Mouse (Mus musculus): ENCODE measurements around the gene Tenm2. TPM values are rescaled to one million over a fixed set of nuclear protein-coding genes. Genes with fewer than 3 reads are reported as not detected.

Tenm2 gene
- polyA plus RNA-seq, 1 experiment from 2014 or later = 47.3 TPM

GRCm38 (mm10) chr11:36161765-36162321 lies 1073.9 kb downstream of the Tenm2 start:
- no peaks in the 10 kb centered on the region for H3K9me3 ChIP-seq
- 43% methylated on average over 10 of the region's 10 CpGs for WGBS
- no peak overlapping the region for H3K4me3 ChIP-seq (replicated peaks)
- H3K27ac ChIP-seq = 0 out of 2 replicates have a peak overlapping the region, but pooled peaks have one; percentile 21
- H3K4me2 ChIP-seq (replicated peaks) = no peak overlapping the region
- H3K9ac ChIP-seq (replicated peaks) = no peak overlapping the region
- H3K27me3 ChIP-seq = no peaks in the 10 kb centered on the region
- peaks cover 5% of the 10 kb centered on the region; the same call in 1 of the 2 replicates for H3K36me3 ChIP-seq
- ATAC-seq = peak; percentile 73
- H3K4me1 ChIP-seq (replicated peaks) = peaks cover 6% of the 10 kb centered on the region; the same call in 1 of the 2 replicates

DNA sequence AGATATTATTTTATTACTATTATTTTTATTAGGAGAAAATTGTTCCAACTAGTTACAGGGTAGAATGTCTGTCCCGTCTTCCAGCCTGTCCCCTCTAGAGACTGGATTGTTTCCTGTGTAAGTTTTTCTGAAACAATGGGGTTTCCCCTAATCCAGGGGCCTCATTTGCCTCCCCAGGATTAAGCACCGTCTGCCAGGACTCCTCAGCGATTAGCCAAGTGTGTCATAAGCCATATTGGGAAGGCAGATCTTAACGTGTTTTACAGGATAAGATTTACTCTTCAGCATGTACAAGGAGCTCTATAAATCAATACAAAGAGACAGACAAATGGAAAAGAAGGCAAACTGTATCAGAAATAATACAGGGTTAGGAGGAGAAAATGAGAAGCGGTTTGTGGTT lies 1082.3 kb downstream of the Tenm2 start:
- Histone ChIP-seq H3K9ac (replicated peaks) (no peak overlapping the region), H3K4me2 (replicated peaks) (no peak overlapping the region), H3K4me1 (replicated peaks) (peaks cover 21% of the 10 kb centered on the region), H3K36me3 (no peaks in the 10 kb centered on the region), H3K9me3 (no peaks in the 10 kb centered on the region), H3K4me3 (replicated peaks) (no peak overlapping the region), H3K27me3 (0 out of 2 replicates have a peak, but pooled peaks cover 6% of the 10 kb centered on the region), H3K27ac (no peak overlapping the region)
- no peak for ATAC-seq
- WGBS = 31% methylated on average over 5 of the region's 5 CpGs

- no peak overlapping the region for H3K4me3 ChIP-seq (replicated peaks)
- H3K4me1 ChIP-seq (replicated peaks) = peaks cover 21% of the 10 kb centered on the region
- H3K9ac ChIP-seq (replicated peaks) = no peak overlapping the region
- H3K27me3 ChIP-seq = 0 out of 2 replicates have a peak, but pooled peaks cover 6% of the 10 kb centered on the region
- H3K27ac ChIP-seq = no peak overlapping the region
- ATAC-seq = peak; percentile 34; the same call in 1 of the 2 replicates
- H3K9me3 ChIP-seq = no peaks in the 10 kb centered on the region
- no peaks in the 10 kb centered on the region for H3K36me3 ChIP-seq
- 10% methylated on average over 9 of the region's 9 CpGs for WGBS
- 0 out of 2 replicates have a peak overlapping the region, but pooled peaks have one; percentile 4 for H3K4me2 ChIP-seq (replicated peaks)
Observed at GRCm38 (mm10) chr11:36153011-36153410, 1082.8 kb downstream of the Tenm2 start.

DNA sequence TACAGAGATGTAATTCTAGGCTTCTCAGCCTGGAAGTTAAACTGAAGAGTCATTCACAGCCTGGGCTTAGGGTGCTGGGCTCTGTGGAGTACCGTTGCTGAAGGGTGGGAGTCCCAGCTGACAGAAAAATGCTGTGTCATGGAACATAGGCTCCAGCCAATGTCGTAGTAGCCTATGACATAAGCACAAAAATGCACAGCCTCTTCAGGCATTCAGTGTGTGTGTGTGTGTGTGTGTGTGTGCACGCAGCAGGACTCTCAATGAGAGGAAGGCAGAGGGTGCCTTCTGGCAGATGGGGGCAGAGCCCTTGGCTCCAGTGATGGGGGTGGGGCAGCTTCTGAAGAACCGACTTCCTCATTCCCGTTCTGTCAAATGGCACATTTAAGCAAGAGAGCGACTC lies 1083.5 kb downstream of the Tenm2 start:
- Histone ChIP-seq H3K4me2 (replicated peaks) (0 out of 2 replicates have a peak overlapping the region, but pooled peaks have one; percentile 3), H3K9me3 (no peaks in the 10 kb centered on the region), H3K4me3 (replicated peaks) (no peak overlapping the region), H3K27me3 (0 out of 2 replicates have a peak, but pooled peaks cover 6% of the 10 kb centered on the region), H3K36me3 (no peaks in the 10 kb centered on the region), H3K4me1 (replicated peaks) (peaks cover 21% of the 10 kb centered on the region), H3K27ac (no peak overlapping the region), H3K9ac (replicated peaks) (no peak overlapping the region)
- 9% methylated on average over 6 of the region's 6 CpGs for WGBS
- peak; percentile 71 for ATAC-seq

- 78% methylated on average over 3 of the region's 3 CpGs for WGBS
- no peaks in the 10 kb centered on the region for H3K9me3 ChIP-seq
- peaks cover 21% of the 10 kb centered on the region for H3K4me1 ChIP-seq (replicated peaks)
- H3K4me3 ChIP-seq (replicated peaks) = no peak overlapping the region
- H3K9ac ChIP-seq (replicated peaks) = no peak overlapping the region
- no peak overlapping the region for H3K4me2 ChIP-seq (replicated peaks)
- no peak for ATAC-seq
- H3K27me3 ChIP-seq = no peaks in the 10 kb centered on the region
- no peaks in the 10 kb centered on the region for H3K36me3 ChIP-seq
- no peak overlapping the region for H3K27ac ChIP-seq
Observed at GRCm38 (mm10) chr11:36149092-36149491, 1086.7 kb downstream of the Tenm2 start.

DNA sequence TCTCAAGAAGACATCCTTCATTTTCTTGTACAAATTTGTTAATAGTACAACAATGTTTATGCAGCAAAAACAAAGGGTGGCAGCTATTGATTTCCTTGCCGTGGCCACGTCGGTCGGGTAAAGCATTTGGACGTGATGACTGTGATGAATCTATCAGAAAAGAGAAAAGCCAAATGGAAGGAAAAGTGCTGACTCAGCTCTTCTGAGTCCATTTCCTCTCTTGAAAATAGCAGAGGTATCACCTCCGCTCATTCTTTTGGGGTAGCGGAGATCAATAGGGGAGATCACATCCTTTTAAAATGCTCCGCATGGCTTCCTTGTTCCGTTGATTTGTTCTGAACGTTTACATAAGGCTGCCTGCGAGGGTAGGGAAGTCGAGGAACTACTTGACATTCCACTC lies 1090.7 kb downstream of the Tenm2 start:
- 69% methylated on average over 12 of the region's 12 CpGs for WGBS
- peaks cover 1% of the 10 kb centered on the region; the same call in 1 of the 2 replicates for H3K4me1 ChIP-seq (replicated peaks)
- no peaks in the 10 kb centered on the region for H3K9me3 ChIP-seq
- H3K36me3 ChIP-seq = no peaks in the 10 kb centered on the region
- ATAC-seq = no peak
- H3K9ac ChIP-seq (replicated peaks) = no peak overlapping the region
- H3K27ac ChIP-seq = no peak overlapping the region
- H3K4me2 ChIP-seq (replicated peaks) = no peak overlapping the region
- no peaks in the 10 kb centered on the region for H3K27me3 ChIP-seq
- H3K4me3 ChIP-seq (replicated peaks) = no peak overlapping the region

- H3K9me3 ChIP-seq = no peaks in the 10 kb centered on the region
- H3K27ac ChIP-seq = no peak overlapping the region
- no peak overlapping the region for H3K4me2 ChIP-seq (replicated peaks)
- H3K27me3 ChIP-seq = no peaks in the 10 kb centered on the region
- 78% methylated on average over 10 of the region's 10 CpGs for WGBS
- no peak overlapping the region for H3K4me3 ChIP-seq (replicated peaks)
- peaks cover 7% of the 10 kb centered on the region for H3K36me3 ChIP-seq
- ATAC-seq = no peak
- H3K4me1 ChIP-seq (replicated peaks) = peaks cover 35% of the 10 kb centered on the region
- H3K9ac ChIP-seq (replicated peaks) = no peak overlapping the region
Observed at GRCm38 (mm10) chr11:36140411-36140810, 1095.4 kb downstream of the Tenm2 start.

GRCm38 (mm10) chr11:36139521-36139920 lies 1096.2 kb downstream of the Tenm2 start:
- no peak overlapping the region for H3K27ac ChIP-seq
- no peak overlapping the region for H3K9ac ChIP-seq (replicated peaks)
- H3K4me2 ChIP-seq (replicated peaks) = no peak overlapping the region
- H3K4me3 ChIP-seq (replicated peaks) = no peak overlapping the region
- 51% methylated on average over 16 of the region's 16 CpGs for WGBS
- H3K9me3 ChIP-seq = no peaks in the 10 kb centered on the region
- H3K36me3 ChIP-seq = peaks cover 7% of the 10 kb centered on the region
- no peak for ATAC-seq
- peaks cover 44% of the 10 kb centered on the region for H3K4me1 ChIP-seq (replicated peaks)
- H3K27me3 ChIP-seq = no peaks in the 10 kb centered on the region

GRCm38 (mm10) chr11:36137840-36138239 lies 1097.9 kb downstream of the Tenm2 start:
- Histone ChIP-seq H3K36me3 (peaks cover 7% of the 10 kb centered on the region), H3K4me2 (replicated peaks) (no peak overlapping the region), H3K27me3 (no peaks in the 10 kb centered on the region), H3K9me3 (no peaks in the 10 kb centered on the region), H3K27ac (0 out of 2 replicates have a peak overlapping the region, but pooled peaks have one; percentile 16), H3K9ac (replicated peaks) (no peak overlapping the region), H3K4me1 (replicated peaks) (peaks cover 45% of the 10 kb centered on the region), H3K4me3 (replicated peaks) (no peak overlapping the region)
- WGBS = 44% methylated on average over 4 of the region's 4 CpGs
- peak; percentile 68; the same call in 1 of the 2 replicates for ATAC-seq

GRCm38 (mm10) chr11:36137276-36137675 lies 1098.5 kb downstream of the Tenm2 start:
- no peaks in the 10 kb centered on the region for H3K27me3 ChIP-seq
- H3K27ac ChIP-seq = no peak overlapping the region
- H3K4me2 ChIP-seq (replicated peaks) = no peak overlapping the region
- peaks cover 7% of the 10 kb centered on the region for H3K36me3 ChIP-seq
- peaks cover 45% of the 10 kb centered on the region for H3K4me1 ChIP-seq (replicated peaks)
- no peak overlapping the region for H3K4me3 ChIP-seq (replicated peaks)
- 79% methylated on average over 6 of the region's 6 CpGs for WGBS
- H3K9ac ChIP-seq (replicated peaks) = no peak overlapping the region
- no peak for ATAC-seq
- H3K9me3 ChIP-seq = no peaks in the 10 kb centered on the region

DNA sequence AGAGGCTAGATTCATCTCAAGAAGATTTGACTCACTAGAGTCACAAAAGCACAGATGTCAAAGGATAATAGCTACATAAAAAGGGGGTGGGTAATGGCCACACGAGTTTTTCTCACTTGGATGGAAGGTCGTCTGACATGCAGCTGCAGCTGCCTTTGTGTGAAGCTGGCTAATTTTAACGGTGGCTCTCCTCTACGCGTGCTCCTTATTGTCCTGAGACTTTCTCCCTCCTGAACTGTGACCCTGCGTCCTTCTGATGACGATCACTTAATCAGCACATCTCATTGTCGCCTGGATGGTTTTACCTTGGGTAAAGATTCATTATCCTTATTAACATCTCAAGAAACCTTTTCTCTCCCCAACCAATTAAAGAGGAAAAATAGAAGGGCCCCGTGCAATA lies 1101.1 kb downstream of the Tenm2 start:
- Histone ChIP-seq H3K36me3 (peaks cover 7% of the 10 kb centered on the region), H3K4me1 (replicated peaks) (peaks cover 39% of the 10 kb centered on the region), H3K9me3 (no peaks in the 10 kb centered on the region), H3K9ac (replicated peaks) (no peak overlapping the region), H3K27me3 (no peaks in the 10 kb centered on the region), H3K27ac (no peak overlapping the region), H3K4me3 (replicated peaks) (no peak overlapping the region), H3K4me2 (replicated peaks) (no peak overlapping the region)
- 13% methylated on average over 9 of the region's 9 CpGs for WGBS
- no peak for ATAC-seq

- Histone ChIP-seq H3K4me1 (replicated peaks) (peaks cover 37% of the 10 kb centered on the region), H3K27me3 (0 out of 2 replicates have a peak, but pooled peaks cover 3% of the 10 kb centered on the region), H3K9me3 (no peaks in the 10 kb centered on the region), H3K36me3 (no peaks in the 10 kb centered on the region), H3K4me3 (replicated peaks) (no peak overlapping the region), H3K4me2 (replicated peaks) (no peak overlapping the region), H3K9ac (replicated peaks) (no peak overlapping the region), H3K27ac (no peak overlapping the region)
- ATAC-seq = no peak
- WGBS = 60% methylated on average over 2 of the region's 2 CpGs
Observed at GRCm38 (mm10) chr11:36123275-36123674, 1112.5 kb downstream of the Tenm2 start.

Data from midbrain, embryonic 13.5 days (tissue).